Mouse (Mus musculus) midbrain, embryonic 11.5 days (tissue): ENCODE data around the gene Cdh23. TPM values are rescaled to one million over a fixed set of nuclear protein-coding genes. Genes with fewer than 3 reads are reported as not detected.

Experiments used
- ATAC-seq: fragments of 200-750 bp; cut with Nextera tagmentation; 2 replicates; pipeline ENCODE4 v1.8.0; 2017; ENCODE audit warnings: moderate TSS enrichment, moderate library complexity; ENCODE audit not compliant: low FRiP score
- DNase-seq: peaks from one replicate; pipeline ENCODE4 v3.0.0; 2015; ENCODE audit warnings: low spot score; ENCODE audit errors: missing footprints
- H3K27ac ChIP-seq: fragments of 300-500 bp; sonication (generic); 2 replicates; pipeline ENCODE4 v1.5.1; 2014; ENCODE audit warnings: low read depth, low read length
- H3K27me3 ChIP-seq: fragments of 300-500 bp; sonication (generic); 2 replicates; pipeline ENCODE4 v1.6.1; 2014; ENCODE audit warnings: mild to moderate bottlenecking, low read length, moderate library complexity, mixed read lengths; ENCODE audit not compliant: control insufficient read depth, insufficient read depth
- H3K36me3 ChIP-seq: fragments of 300-500 bp; sonication (generic); 2 replicates; pipeline ENCODE4 v1.6.1; 2014; ENCODE audit warnings: mild to moderate bottlenecking, low read length, moderate library complexity, mixed read lengths; ENCODE audit not compliant: control insufficient read depth, insufficient read depth
- H3K4me1 ChIP-seq: fragments of 300-500 bp; sonication (generic); 2 replicates; pipeline ENCODE4 v1.6.1; 2014; ENCODE audit warnings: low read length; ENCODE audit not compliant: control insufficient read depth, insufficient read depth
- H3K4me2 ChIP-seq: fragments of 300-500 bp; sonication (generic); 2 replicates; pipeline ENCODE4 v1.6.1; 2014; ENCODE audit warnings: mild to moderate bottlenecking, moderate library complexity
- H3K4me3 ChIP-seq: fragments of 300-500 bp; sonication (generic); 2 replicates; pipeline ENCODE4 v1.5.1; 2014; ENCODE audit warnings: low read depth, low read length
- H3K9ac ChIP-seq: fragments of 300-500 bp; sonication (generic); 2 replicates; pipeline ENCODE4 v1.6.1; 2014; ENCODE audit warnings: low read length
- H3K9me3 ChIP-seq: fragments of 300-500 bp; sonication (generic); 2 replicates; pipeline ENCODE4 v1.6.1; 2016; ENCODE audit warnings: low read length; ENCODE audit not compliant: control insufficient read depth
- WGBS: fragments of 180-500 bp; shearing (Covaris S2); extraction: QIAGEN DNeasy Blood & Tissue Kit; methylation state at CpG from one replicate; pipeline ENCODE4 v1.1.7; 2014; 5-methylcytosine and 5-hydroxymethylcytosine counted together
- polyA plus RNA-seq: library from polyadenylated mRNA; unstranded; fragments of >200 nt; fragmentation: Nextera tagmentation; extraction: Ambion mirVana; gene quantifications from 2 replicates; pipeline ENCODE4 v1.2.1, GENCODE M21; 2014

The Cdh23 gene
- polyA plus RNA-seq, 1 experiment from 2014 or later = 0.71 TPM

DNA sequence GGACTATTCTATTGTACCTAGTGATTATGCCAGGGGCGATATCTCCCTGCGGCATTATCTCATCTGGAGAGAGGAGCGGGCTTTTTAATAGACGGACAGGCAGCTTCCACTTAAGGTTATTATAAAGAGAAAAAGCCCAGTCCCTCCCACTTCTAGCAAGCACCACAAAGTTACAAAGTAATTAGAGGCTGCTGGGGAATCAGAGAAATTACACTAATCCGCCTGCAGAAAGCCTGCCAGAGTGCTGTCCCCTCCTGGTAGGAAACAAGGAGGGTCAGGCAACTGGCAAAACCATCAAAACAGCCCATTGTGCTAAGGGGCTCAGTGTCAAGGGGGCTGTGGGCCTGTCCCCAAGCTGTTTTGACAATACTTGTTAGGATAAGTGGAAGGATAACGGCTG is 110.6 kb downstream of the Cdh23 start:
- 19% methylated on average over 6 of the region's 6 CpGs for WGBS
- H3K4me3 ChIP-seq = no peak overlapping the region
- no peaks in the 10 kb centered on the region for H3K36me3 ChIP-seq
- no peak overlapping the region for H3K9ac ChIP-seq
- H3K27me3 ChIP-seq = no peaks in the 10 kb centered on the region; the same call in 1 of the 2 replicates
- H3K27ac ChIP-seq = no peak overlapping the region
- ATAC-seq (no peak), DNase-seq (no peak)
- no peak overlapping the region for H3K4me2 ChIP-seq
- H3K9me3 ChIP-seq = no peaks in the 10 kb centered on the region
- H3K4me1 ChIP-seq = peaks cover 4% of the 10 kb centered on the region

DNA sequence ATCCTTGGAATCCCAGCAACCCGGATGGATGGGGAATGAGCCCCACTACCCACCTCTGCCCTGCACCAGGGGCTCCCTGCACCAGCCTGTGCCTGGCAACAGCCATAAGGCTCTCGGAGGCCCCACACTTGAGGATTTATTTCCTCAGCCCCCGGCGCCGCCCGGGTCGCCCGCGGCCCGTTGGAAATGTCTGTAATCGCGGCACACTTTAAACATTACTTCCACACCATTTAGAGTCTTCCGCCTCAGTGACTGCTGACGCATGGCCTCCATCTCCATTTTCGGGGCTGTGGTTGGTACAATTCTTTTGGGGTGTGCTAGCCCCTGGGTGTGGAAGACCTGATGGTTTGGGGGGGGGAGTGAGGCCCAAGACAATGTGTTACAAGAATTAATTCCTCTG is 113.3 kb downstream of the Cdh23 start:
- Histone ChIP-seq H3K27ac (no peak overlapping the region), H3K9me3 (no peaks in the 10 kb centered on the region; the same call in 1 of the 2 replicates), H3K4me1 (peaks cover 4% of the 10 kb centered on the region), H3K4me2 (no peak overlapping the region), H3K9ac (no peak overlapping the region), H3K36me3 (no peaks in the 10 kb centered on the region), H3K27me3 (no peaks in the 10 kb centered on the region), H3K4me3 (no peak overlapping the region)
- no peak for DNase-seq
- WGBS = 74% methylated on average over 15 of the region's 15 CpGs
- ATAC-seq = no peak

DNA sequence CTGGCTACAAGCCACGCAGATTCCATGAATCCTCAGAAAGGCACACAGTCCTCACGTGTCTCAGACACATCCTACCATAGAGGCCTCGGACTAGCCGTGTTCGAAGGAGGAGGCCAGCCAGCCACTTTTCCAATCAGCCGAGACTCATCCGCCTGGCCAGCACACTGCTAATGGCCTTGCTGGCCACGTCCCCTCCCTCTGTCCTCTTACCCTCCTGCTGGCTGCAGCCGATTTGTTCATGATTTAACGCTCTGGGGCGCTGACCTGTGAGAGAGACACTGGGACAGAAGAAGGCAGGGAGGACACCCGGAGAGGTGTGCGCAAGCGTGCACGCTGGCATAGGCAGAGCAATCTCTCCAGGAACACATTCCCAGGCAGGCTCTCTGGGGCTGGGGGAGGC is 115.6 kb downstream of the Cdh23 start:
- no peaks in the 10 kb centered on the region; the same call in 1 of the 2 replicates for H3K9me3 ChIP-seq
- no peak overlapping the region for H3K9ac ChIP-seq
- H3K27ac ChIP-seq = no peak overlapping the region
- DNase-seq = no peak
- H3K4me2 ChIP-seq = no peak overlapping the region
- H3K36me3 ChIP-seq = no peaks in the 10 kb centered on the region
- peaks cover 3% of the 10 kb centered on the region for H3K4me1 ChIP-seq
- H3K4me3 ChIP-seq = no peak overlapping the region
- 75% methylated on average over 15 of the region's 15 CpGs for WGBS
- no peak for ATAC-seq
- no peaks in the 10 kb centered on the region for H3K27me3 ChIP-seq

DNA sequence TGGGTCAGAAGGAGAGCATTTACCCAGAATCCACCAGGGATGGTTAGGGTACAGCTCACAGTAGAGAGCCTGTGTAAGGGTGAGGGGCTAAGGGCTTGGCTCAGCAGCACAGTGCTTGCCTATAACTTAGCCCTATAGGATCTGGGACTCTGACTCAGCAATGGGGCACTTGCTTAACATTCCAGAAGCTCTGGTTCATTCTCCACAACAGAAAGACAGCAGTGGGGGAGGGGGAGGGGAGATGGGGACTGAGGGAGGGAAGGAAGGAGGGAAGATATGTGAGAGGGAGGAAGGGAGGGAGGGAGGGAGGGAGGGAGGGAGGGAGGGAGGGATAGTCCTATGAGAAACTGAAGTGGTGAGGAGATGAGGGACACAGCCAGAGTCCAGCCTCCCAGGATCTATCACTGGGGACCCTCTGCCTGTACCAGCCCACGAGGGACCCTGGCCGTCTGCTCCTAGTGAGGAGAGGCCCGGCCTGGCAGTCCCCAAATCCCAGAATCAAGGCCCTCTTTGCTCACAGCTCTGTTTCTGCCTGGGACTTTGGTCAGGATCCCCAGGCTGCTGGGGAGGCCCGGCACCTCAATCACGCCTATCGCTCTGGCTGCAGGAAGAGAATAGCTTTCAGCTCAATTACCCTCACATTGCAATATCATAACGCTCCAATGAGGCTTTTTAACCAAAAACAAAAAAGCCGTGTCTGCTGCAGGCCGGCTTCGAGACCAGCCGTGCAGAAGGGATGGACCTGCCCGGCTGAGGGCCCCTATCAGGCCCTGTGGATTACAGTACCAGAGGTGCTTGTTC is 117.4 kb downstream of the Cdh23 start:
- ATAC-seq = peak; percentile 35; the same call in 1 of the 2 replicates
- Histone ChIP-seq H3K27ac (no peak overlapping the region), H3K4me2 (no peak overlapping the region), H3K27me3 (no peaks in the 10 kb centered on the region), H3K36me3 (no peaks in the 10 kb centered on the region), H3K4me1 (no peaks in the 10 kb centered on the region; the same call in 1 of the 2 replicates), H3K4me3 (no peak overlapping the region), H3K9me3 (no peaks in the 10 kb centered on the region; the same call in 1 of the 2 replicates), H3K9ac (no peak overlapping the region)
- DNase-seq = no peak
- WGBS = 66% methylated on average over 12 of the region's 12 CpGs

DNA sequence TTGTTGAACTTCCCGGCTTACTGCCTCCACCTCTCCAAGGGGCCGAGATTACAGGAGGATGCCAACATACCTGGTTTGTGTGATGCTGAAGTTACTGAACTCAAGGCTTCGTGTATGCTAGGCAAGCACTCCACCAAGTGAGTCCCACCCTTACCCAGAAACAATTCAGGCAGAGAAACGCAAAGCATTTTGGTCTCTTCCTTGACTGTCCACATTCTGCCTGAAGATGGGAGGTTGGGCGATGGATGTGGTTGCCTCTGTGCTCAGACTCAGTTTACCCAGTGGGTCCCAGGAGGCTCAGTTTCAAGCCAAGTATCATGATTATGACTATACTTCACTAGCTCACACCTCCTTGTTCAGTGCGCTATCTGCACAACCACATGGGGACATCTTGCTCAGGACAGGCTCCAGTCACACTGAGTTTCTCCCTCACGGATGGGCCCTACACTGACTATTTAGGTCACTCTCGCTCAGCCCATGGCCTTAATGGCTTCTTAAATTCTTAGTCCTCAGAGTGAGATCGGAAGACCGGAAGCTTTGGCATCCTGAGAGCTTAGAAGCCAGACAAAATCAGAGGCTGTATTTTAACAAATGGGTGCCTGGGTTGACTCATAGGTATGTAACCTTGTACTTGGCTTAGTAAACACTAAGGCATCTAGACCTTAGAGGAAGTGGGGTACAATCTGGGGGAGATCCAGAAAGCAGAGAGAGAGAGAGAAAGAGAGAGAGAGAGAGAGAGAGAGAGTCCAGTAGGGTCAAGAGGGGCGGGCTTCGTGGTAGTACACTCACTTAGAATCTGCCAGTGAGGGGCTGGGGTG is 118.2 kb downstream of the Cdh23 start:
- 88% methylated on average over 12 of the region's 12 CpGs for WGBS
- Histone ChIP-seq H3K4me3 (no peak overlapping the region), H3K9ac (no peak overlapping the region), H3K4me1 (no peaks in the 10 kb centered on the region; the same call in 1 of the 2 replicates), H3K4me2 (no peak overlapping the region), H3K9me3 (no peaks in the 10 kb centered on the region; the same call in 1 of the 2 replicates), H3K27me3 (no peaks in the 10 kb centered on the region), H3K27ac (no peak overlapping the region), H3K36me3 (no peaks in the 10 kb centered on the region)
- no peak for DNase-seq
- no peak for ATAC-seq

DNA sequence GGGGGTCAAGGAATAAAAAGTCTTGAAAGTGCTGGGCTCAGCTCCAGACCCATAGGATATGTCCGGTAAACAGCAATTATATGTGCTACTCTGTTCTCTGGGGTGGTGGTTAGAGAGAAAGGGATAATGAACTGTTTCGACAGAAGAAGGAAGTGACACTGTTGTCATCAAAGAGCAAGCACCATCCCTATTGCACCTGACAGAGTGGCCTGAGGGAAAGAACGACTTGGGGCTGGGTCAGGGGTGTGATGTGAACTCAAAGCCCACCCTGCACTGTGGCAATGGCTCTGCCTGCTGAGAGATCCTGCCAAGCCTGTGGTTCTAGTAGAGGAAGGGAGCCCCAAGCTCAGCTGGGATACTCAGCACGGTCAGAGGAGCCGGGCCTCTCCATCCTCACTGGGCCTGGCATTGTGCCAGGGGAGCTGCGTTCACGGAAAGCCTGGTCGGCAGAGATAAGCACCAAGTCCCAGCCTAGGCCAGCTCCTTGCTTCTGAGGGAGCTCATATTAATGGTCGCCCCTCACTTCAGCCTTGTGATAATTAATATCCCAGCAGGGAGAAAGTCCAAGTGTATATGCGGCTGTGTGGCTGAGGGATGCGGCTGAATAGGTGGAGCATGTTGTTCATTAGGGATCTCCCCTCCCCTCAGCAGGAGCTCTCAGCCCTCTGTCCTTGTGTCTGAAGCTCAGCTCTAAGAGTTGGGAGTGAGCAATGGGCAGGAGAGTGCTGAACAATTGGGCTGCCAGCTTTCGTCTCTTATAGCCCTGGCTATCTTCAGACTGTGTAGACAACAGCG is 119.0 kb downstream of the Cdh23 start:
- no peak overlapping the region for H3K4me2 ChIP-seq
- H3K4me3 ChIP-seq = no peak overlapping the region
- DNase-seq (no peak), ATAC-seq (no peak)
- H3K36me3 ChIP-seq = no peaks in the 10 kb centered on the region
- H3K9ac ChIP-seq = no peak overlapping the region
- no peaks in the 10 kb centered on the region; the same call in 1 of the 2 replicates for H3K9me3 ChIP-seq
- no peaks in the 10 kb centered on the region for H3K27me3 ChIP-seq
- WGBS = 77% methylated on average over 13 of the region's 13 CpGs
- no peak overlapping the region for H3K27ac ChIP-seq
- no peaks in the 10 kb centered on the region for H3K4me1 ChIP-seq

DNA sequence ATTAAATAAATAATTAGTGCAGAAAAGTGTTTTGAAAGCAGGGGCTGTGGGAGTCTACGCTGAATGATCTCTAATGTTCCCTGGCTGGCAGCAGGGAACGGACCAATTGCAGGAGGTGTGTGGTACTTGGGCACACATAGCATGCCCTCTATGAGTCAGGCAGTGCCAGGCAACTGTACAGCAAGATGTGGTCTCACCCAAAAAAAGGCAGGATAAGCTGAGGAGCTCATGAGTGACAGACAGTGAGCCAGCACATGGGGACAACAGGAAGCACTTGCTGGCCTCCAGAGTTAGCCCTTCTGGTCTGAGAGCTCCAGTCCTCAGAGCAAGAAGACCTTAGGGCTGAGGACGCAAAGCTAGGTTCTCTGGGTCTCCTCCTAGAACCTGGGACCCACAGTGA is 121.4 kb downstream of the Cdh23 start:
- WGBS = 84% methylated on average over 3 of the region's 3 CpGs
- Histone ChIP-seq H3K36me3 (no peaks in the 10 kb centered on the region), H3K4me2 (no peak overlapping the region), H3K9ac (no peak overlapping the region), H3K27me3 (no peaks in the 10 kb centered on the region), H3K4me3 (no peak overlapping the region), H3K9me3 (no peaks in the 10 kb centered on the region; the same call in 1 of the 2 replicates), H3K27ac (no peak overlapping the region), H3K4me1 (no peaks in the 10 kb centered on the region)
- DNase-seq (no peak), ATAC-seq (no peak)

DNA sequence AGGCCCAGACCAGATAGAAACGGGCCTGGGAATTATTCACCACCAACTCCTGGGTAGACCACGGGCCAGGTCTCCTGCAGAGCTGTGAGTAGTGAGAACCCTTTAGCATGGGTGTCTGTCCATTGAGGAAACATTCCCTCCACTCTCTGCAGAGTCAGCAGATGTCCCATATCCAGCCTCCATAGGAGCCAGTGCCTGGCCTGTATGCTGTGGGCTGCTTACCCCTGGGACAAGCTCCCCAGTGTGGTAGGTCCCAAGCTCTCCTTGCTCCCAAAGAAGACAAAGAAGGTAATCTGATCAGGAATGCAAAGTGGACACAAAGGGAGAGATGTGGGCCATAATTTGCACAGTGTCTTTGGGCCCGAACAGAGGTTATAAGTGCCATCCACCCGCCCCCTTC is 124.8 kb downstream of the Cdh23 start:
- no peak overlapping the region for H3K4me2 ChIP-seq
- no peak for DNase-seq
- H3K36me3 ChIP-seq = no peaks in the 10 kb centered on the region
- H3K9me3 ChIP-seq = no peaks in the 10 kb centered on the region
- H3K4me1 ChIP-seq = no peaks in the 10 kb centered on the region
- no peaks in the 10 kb centered on the region for H3K27me3 ChIP-seq
- WGBS = 80% methylated on average over 4 of the region's 4 CpGs
- ATAC-seq = no peak
- H3K9ac ChIP-seq = no peak overlapping the region
- no peak overlapping the region for H3K27ac ChIP-seq
- H3K4me3 ChIP-seq = no peak overlapping the region
